Mouse (Mus musculus): ENCODE measurements around the gene Klhl26. TPM values are rescaled to one million over a fixed set of nuclear protein-coding genes. Genes with fewer than 3 reads are reported as not detected.

Klhl26 gene
- polyA plus RNA-seq, 1 experiment from 2014 or later: 28.2 TPM

DNA sequence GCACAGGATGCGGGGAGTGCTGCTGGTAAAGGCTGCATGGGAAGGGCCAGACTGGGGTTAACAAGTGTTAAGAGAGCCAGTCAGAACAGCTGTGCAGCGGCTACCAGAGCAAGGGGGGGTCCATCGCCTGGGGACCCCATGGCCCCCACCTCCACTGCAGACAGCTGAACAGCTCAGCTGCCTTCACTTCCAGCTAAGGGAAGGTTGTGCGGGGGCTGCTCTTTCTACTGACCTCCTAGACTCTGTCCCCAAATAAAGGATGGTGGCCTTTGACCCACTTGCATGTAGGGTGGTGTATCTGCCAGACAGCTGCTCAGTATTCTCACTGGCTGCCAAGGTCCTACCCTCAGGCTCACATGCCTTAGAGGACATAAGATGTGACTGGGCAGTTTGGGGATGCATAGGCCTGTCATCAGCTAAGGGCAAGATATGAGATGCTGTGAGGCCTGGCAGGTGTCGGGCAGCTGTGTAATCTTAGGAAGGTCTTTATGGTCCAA, 9.5 kb downstream of the Klhl26 start:
- Histone ChIP-seq H3K27ac (peak overlapping the region; percentile 57), H3K9ac (no peak overlapping the region)
- ATAC-seq (ENCODE audit: insufficient number of reproducible peaks, low FRiP score, low TSS enrichment, low read depth): no peak

DNA sequence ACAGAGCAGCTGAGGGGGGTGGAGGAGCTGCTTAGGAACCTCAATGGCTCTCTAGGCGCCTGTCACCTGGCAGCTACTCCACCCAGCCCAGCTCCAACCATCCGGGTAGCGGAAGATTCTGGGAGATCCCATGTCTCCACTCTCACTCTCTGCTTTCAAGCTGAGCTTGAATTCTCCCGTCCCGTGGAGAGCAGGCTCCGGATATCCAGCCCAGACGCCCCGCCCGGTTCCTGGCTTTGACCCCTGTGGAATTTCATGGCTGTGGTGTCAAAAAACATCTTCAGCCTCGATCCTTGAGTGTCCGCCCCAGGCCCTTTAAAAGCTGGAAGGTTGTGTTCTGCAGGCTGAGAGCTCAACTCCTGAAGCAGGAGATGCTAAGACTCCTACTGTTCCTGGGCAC, 10.0 kb downstream of the Klhl26 start:
- H3K4me3 ChIP-seq: no peak overlapping the region
- H3K27ac ChIP-seq: peak overlapping the region; percentile 57
- H3K36me3 ChIP-seq: peaks cover 11% of the 10 kb centered on the region
- 54% methylated on average over 11 of the region's 11 CpGs for WGBS
- no peaks in the 10 kb centered on the region for H3K9me3 ChIP-seq
- H3K9ac ChIP-seq: no peak overlapping the region
- ATAC-seq (ENCODE audit: insufficient number of reproducible peaks, low FRiP score, low TSS enrichment, low read depth): no peak
- H3K4me2 ChIP-seq: no peak overlapping the region
- H3K4me1 ChIP-seq: peaks cover 57% of the 10 kb centered on the region
- H3K27me3 ChIP-seq: no peaks in the 10 kb centered on the region

More for the DNA sequence above, 9.5 kb downstream of the Klhl26 start:
- peaks cover 11% of the 10 kb centered on the region for H3K36me3 ChIP-seq
- peaks cover 52% of the 10 kb centered on the region for H3K4me1 ChIP-seq
- H3K9me3 ChIP-seq: no peaks in the 10 kb centered on the region
- H3K4me2 ChIP-seq: no peak overlapping the region
- H3K4me3 ChIP-seq: no peak overlapping the region
- H3K27me3 ChIP-seq: no peaks in the 10 kb centered on the region
- 57% methylated on average over 5 of the region's 5 CpGs for WGBS

DNA sequence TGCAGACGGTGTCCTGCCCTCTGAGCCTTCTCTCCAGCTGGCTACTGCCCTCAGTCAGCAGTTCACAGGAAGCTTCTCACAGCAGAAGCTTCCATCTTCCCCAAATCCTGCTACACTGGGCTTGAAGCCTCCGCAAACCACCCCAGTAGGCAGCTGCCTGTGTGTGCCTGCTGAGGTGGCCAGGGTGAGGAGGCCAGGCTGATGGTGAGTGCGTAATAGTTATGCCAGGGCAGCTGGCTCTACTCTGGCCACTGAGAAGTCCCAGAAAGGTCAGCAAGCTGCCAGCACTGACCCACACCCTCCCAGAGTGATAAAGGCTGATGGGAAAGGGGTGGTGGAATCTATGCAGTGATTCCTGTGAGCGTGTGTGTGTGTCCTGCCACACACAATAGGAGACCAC, 10.5 kb downstream of the Klhl26 start:
- no peak for ATAC-seq (ENCODE audit: insufficient number of reproducible peaks, low FRiP score, low TSS enrichment, low read depth)
- H3K4me3 ChIP-seq: no peak overlapping the region
- peaks cover 62% of the 10 kb centered on the region for H3K4me1 ChIP-seq
- 87% methylated on average over 4 of the region's 4 CpGs for WGBS
- no peak overlapping the region for H3K9ac ChIP-seq
- H3K36me3 ChIP-seq: peaks cover 11% of the 10 kb centered on the region
- H3K9me3 ChIP-seq: no peaks in the 10 kb centered on the region
- 0 out of 2 replicates have a peak overlapping the region, but pooled peaks have one; percentile 57 for H3K27ac ChIP-seq
- no peaks in the 10 kb centered on the region for H3K27me3 ChIP-seq
- no peak overlapping the region for H3K4me2 ChIP-seq

DNA sequence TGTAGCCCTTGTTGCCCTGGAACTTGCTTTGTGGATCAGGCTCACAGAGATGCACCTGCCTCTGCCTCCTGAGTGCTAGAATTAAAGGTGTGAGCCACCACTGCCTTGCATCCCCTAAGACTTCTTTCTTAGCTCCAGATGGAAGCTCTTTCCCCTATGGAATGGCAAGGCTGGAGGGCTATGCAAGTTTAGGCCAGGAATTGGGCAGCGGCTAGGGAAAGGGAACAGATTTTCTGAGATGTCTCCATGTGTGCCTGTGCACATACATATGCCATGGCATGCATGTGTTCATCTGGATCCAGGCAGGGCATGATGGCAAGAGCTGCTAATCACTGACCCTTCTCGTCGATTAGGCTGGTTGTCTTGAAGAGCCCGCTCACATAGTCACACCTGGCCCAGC, 11.1 kb downstream of the Klhl26 start:
- no peak for ATAC-seq (ENCODE audit: insufficient number of reproducible peaks, low FRiP score, low TSS enrichment, low read depth)
- Histone ChIP-seq H3K27ac (no peak overlapping the region), H3K4me2 (no peak overlapping the region), H3K4me3 (no peak overlapping the region), H3K4me1 (peaks cover 64% of the 10 kb centered on the region), H3K36me3 (peaks cover 11% of the 10 kb centered on the region), H3K9me3 (no peaks in the 10 kb centered on the region), H3K27me3 (no peaks in the 10 kb centered on the region), H3K9ac (no peak overlapping the region)
- 97% methylated on average over 4 of the region's 4 CpGs for WGBS

DNA sequence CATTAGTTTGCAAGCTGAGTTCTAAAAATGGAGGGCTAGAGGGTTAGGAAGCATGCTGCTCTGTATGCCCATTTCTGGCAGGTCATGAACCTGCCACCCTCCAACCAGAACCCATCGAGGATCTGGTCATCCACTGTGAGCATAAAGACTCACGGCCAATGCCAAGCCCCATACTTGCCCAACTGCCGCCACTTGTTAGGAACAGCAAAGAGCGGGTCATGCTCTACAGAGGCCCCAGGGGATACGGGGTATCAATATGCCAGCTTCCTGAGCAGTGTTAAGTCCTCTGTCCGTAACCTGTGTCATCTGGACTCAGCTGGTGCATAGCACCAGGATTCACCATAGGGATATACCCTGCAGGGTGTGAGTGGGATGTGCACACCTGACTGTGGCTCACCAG, 12.6 kb downstream of the Klhl26 start:
- Histone ChIP-seq H3K9me3 (no peaks in the 10 kb centered on the region), H3K4me3 (no peak overlapping the region), H3K4me1 (peaks cover 58% of the 10 kb centered on the region), H3K36me3 (peaks cover 17% of the 10 kb centered on the region), H3K27ac (no peak overlapping the region), H3K4me2 (no peak overlapping the region), H3K27me3 (no peaks in the 10 kb centered on the region), H3K9ac (no peak overlapping the region)
- 88% methylated on average over 6 of the region's 6 CpGs for WGBS
- no peak for ATAC-seq (ENCODE audit: insufficient number of reproducible peaks, low FRiP score, low TSS enrichment, low read depth)

DNA sequence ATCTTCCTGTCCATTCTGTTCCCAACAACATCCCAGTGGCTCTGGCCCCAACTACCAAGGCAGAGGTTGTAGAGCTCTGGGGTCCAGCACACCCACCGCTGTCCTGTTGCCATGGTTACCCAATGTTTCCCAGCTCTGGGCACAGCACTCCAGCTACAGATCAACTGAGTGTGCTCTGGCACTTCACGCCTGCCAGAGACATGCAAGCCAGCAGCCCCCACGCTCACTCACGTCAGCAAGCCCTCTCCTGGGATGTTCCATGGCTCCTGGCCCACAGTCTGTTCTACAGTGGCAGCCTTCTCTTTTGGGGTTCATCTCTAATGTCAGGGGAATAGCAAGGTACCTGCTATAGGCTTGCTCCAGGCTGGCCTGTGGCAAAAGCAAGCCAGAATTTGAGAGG, 13.5 kb downstream of the Klhl26 start:
- Histone ChIP-seq H3K9ac (no peak overlapping the region), H3K4me2 (no peak overlapping the region), H3K9me3 (no peaks in the 10 kb centered on the region), H3K27ac (no peak overlapping the region), H3K4me1 (peaks cover 51% of the 10 kb centered on the region), H3K36me3 (peaks cover 17% of the 10 kb centered on the region), H3K4me3 (no peak overlapping the region), H3K27me3 (no peaks in the 10 kb centered on the region)
- no peak for ATAC-seq (ENCODE audit: insufficient number of reproducible peaks, low FRiP score, low TSS enrichment, low read depth)
- 71% methylated on average over 4 of the region's 4 CpGs for WGBS

DNA sequence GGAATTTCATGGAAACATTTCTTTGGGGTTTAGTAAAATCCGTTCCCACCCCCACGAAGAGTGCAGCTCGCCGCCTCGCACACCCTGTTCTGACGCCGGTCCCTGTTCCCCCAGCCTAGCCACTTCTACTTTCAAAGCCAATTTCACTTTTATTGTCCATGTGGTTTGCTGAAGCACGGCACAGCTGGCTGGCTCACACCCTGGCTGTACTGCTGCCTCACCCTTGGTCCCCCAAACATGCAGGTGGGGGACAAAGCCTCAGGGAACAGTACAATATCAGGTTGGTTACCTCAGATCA, 14.3 kb downstream of the Klhl26 start:
- Histone ChIP-seq H3K27ac (peak overlapping the region; percentile 86), H3K4me1 (peaks cover 44% of the 10 kb centered on the region), H3K4me2 (no peak overlapping the region), H3K9ac (no peak overlapping the region), H3K9me3 (no peaks in the 10 kb centered on the region), H3K4me3 (no peak overlapping the region), H3K27me3 (no peaks in the 10 kb centered on the region), H3K36me3 (peaks cover 17% of the 10 kb centered on the region)
- ATAC-seq (ENCODE audit: insufficient number of reproducible peaks, low FRiP score, low TSS enrichment, low read depth): no peak
- 41% methylated on average over 8 of the region's 8 CpGs for WGBS

DNA sequence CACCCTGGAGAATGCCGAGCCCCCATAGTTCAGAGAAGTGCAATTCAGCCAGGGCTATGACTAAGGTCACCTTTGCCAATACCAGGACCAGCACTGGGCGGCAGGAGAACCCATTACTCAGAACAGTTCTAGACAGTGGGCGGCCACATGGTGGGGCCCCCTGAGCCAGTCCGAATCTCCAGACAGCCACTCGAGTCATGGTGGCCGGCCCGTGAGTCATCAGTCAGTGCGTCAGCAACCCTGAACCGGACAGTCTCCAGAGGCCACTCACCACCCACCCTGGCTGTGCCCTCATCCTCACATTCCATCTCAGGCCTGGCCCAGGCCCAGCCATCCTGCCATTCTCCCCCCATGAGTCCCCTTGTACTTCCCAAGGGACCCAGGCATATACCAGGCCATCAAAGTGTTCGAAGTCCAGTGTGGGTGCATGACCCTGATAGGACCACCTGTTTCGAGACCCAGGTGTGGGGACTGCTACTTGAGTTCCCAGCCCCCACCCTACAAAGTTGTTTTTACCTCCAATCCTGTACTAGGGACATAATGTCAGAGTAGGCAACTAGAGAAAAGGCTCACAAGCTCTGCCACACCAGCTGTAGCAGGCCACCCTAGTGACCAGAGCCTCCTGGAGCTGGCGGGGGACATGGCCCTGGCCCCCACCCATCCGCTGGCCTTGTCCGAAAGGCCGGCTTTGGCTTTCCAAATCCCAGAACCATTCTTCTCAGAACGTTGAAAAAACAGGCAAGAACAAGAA, 14.8 kb downstream of the Klhl26 start:
- no peak overlapping the region for H3K9ac ChIP-seq
- WGBS: 72% methylated on average over 16 of the region's 16 CpGs
- ATAC-seq (ENCODE audit: insufficient number of reproducible peaks, low FRiP score, low TSS enrichment, low read depth): peak; percentile 4; the same call in 1 of the 2 replicates
- no peaks in the 10 kb centered on the region for H3K9me3 ChIP-seq
- H3K36me3 ChIP-seq: peaks cover 17% of the 10 kb centered on the region
- H3K27me3 ChIP-seq: no peaks in the 10 kb centered on the region
- H3K27ac ChIP-seq: peak overlapping the region; percentile 86
- no peak overlapping the region for H3K4me2 ChIP-seq
- peaks cover 39% of the 10 kb centered on the region for H3K4me1 ChIP-seq
- no peak overlapping the region for H3K4me3 ChIP-seq

DNA sequence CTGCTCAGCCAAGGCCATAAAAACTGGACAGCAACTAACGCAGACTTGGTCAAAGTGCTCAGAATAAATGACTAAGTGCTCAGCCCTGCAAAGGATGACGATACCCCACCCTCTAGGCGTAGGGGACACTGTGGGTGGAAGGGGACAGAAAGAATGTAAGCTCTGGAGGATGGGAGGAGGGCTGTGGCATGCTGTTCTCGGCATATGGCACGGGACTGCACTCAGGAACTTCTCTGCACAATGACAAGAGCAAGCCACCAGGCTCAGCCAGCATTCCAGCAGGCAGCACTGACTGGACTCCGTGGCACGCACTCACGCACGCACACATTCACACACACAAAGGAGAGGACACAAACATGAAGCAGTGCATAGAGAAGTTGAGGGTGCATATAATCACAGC, 16.2 kb downstream of the Klhl26 start:
- 71% methylated on average over 9 of the region's 9 CpGs for WGBS
- Histone ChIP-seq H3K9ac (no peak overlapping the region), H3K27ac (no peak overlapping the region), H3K27me3 (no peaks in the 10 kb centered on the region), H3K36me3 (peaks cover 9% of the 10 kb centered on the region), H3K4me3 (no peak overlapping the region), H3K4me1 (peaks cover 29% of the 10 kb centered on the region), H3K4me2 (no peak overlapping the region), H3K9me3 (no peaks in the 10 kb centered on the region)
- no peak for ATAC-seq (ENCODE audit: insufficient number of reproducible peaks, low FRiP score, low TSS enrichment, low read depth)

DNA sequence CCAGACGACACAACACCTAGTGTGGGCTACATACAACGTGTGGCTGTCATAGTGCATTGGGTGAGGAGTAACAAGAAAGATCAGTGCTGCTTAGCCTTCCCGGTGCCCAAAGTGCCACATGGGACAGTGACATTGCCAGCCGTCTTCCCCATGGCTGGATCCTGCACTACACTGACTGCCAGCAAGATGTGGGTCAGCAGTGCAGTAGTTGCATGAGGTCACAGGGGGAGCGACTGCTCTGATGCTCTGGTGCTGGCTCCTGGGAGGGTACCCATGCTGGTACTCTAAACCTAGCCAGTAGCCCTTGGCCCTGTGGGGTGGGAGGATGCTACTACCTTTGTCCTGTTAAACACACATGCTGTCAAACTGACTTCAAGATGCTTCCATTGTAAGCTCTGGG, 16.6 kb downstream of the Klhl26 start:
- no peak overlapping the region for H3K4me2 ChIP-seq
- H3K4me3 ChIP-seq: no peak overlapping the region
- no peaks in the 10 kb centered on the region for H3K9me3 ChIP-seq
- no peak for ATAC-seq (ENCODE audit: insufficient number of reproducible peaks, low FRiP score, low TSS enrichment, low read depth)
- peaks cover 29% of the 10 kb centered on the region for H3K4me1 ChIP-seq
- 94% methylated on average over 5 of the region's 5 CpGs for WGBS
- H3K27me3 ChIP-seq: no peaks in the 10 kb centered on the region
- H3K27ac ChIP-seq: no peak overlapping the region
- no peak overlapping the region for H3K9ac ChIP-seq
- H3K36me3 ChIP-seq: peaks cover 6% of the 10 kb centered on the region

DNA sequence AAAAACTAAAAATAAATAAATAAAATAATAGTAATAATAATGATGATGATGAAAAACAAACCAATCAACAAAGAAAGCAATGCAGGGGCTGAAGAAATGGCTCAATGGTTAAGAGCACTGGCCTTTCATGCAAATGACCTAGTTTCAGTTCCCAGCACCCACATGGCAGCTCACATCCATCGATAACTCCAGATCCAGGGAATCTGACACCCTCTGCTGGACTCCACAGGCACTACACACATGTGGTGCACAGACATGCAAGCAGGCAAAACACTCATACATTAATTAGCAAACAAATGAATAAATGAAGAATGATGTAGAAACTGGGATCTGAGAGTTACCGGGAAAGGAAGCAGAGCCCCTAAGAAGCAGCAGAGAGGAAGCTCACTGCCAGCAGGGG, 17.1 kb downstream of the Klhl26 start:
- ATAC-seq (ENCODE audit: insufficient number of reproducible peaks, low FRiP score, low TSS enrichment, low read depth): no peak
- H3K9ac ChIP-seq: no peak overlapping the region
- H3K4me3 ChIP-seq: no peak overlapping the region
- H3K4me1 ChIP-seq: peaks cover 29% of the 10 kb centered on the region
- no peaks in the 10 kb centered on the region for H3K9me3 ChIP-seq
- H3K27me3 ChIP-seq: no peaks in the 10 kb centered on the region
- H3K4me2 ChIP-seq: no peak overlapping the region
- H3K36me3 ChIP-seq: peaks cover 6% of the 10 kb centered on the region; the same call in 1 of the 2 replicates
- WGBS: 95% methylated on average over 2 of the region's 2 CpGs
- no peak overlapping the region for H3K27ac ChIP-seq

DNA sequence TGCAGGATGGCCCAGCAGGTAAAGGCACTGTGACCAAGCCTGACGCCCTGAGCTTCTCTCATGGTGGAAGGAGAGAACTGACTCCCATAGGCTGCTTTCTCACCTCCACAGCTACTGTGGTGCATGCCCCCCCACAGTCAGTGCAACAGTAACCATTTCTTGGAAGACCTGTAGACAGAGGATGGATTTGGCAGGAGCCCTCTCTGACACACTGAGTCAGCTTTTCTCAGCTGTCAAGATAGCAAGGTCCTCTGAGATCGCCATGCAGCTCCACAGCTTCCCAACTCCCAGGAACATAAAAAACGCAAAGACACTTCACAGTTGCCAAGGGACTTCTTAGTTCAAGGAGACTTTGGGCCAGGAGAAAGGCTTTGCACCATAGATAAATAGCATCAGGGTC, 18.3 kb downstream of the Klhl26 start:
- H3K27me3 ChIP-seq: no peaks in the 10 kb centered on the region
- WGBS: 89% methylated on average over 3 of the region's 3 CpGs
- no peak overlapping the region for H3K4me2 ChIP-seq
- no peak overlapping the region for H3K9ac ChIP-seq
- ATAC-seq (ENCODE audit: insufficient number of reproducible peaks, low FRiP score, low TSS enrichment, low read depth): no peak
- H3K9me3 ChIP-seq: no peaks in the 10 kb centered on the region
- H3K36me3 ChIP-seq: peaks cover 6% of the 10 kb centered on the region; the same call in 1 of the 2 replicates
- H3K4me3 ChIP-seq: no peak overlapping the region
- peaks cover 36% of the 10 kb centered on the region for H3K4me1 ChIP-seq
- H3K27ac ChIP-seq: no peak overlapping the region

DNA sequence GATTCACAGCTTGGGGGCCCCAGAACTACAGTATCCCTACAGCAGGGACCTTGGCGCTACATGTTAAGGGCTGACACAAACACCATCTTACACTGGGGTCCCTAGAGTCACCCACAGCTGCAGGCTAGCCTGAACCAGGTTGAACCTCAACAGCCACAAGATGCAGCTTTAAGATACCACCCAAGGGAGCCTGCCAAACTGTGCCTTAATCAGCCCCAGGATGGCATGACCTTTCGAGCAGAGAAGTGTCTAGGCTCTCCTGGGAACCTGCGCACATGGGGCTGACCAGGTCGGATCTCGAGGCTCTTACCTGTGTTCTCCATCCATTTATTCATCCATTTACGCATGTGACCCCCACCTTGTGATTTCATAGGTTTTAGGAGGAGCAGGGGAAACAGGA, 18.9 kb downstream of the Klhl26 start:
- peaks cover 37% of the 10 kb centered on the region for H3K4me1 ChIP-seq
- no peak overlapping the region for H3K4me2 ChIP-seq
- no peaks in the 10 kb centered on the region for H3K27me3 ChIP-seq
- no peak overlapping the region for H3K4me3 ChIP-seq
- peaks cover 7% of the 10 kb centered on the region for H3K36me3 ChIP-seq
- H3K27ac ChIP-seq: no peak overlapping the region
- ATAC-seq (ENCODE audit: insufficient number of reproducible peaks, low FRiP score, low TSS enrichment, low read depth): no peak
- WGBS: 86% methylated on average over 6 of the region's 6 CpGs
- no peaks in the 10 kb centered on the region for H3K9me3 ChIP-seq
- no peak overlapping the region for H3K9ac ChIP-seq

Measured in limb, embryonic 15.5 days (tissue).